Mouse (Mus musculus) erythroblast, embryonic 14.5 days (primary cell): ENCODE results near the gene Ar.

Source experiments
- GATA1 ChIP-seq: IDR thresholded peaks from 2 replicates; pipeline ENCODE4 v1.6.1; 2012; ENCODE audit warnings: low read length, inconsistent platforms, mixed read lengths
- TAL1 ChIP-seq: IDR thresholded peaks from 3 replicates; pipeline ENCODE4 v1.6.1; 2012; ENCODE audit warnings: low read length, inconsistent platforms, mixed read lengths

- TF ChIP-seq GATA1 (no peak), TAL1 (no peak)
These were observed 41.2 kb downstream of the Ar start for GRCm38 (mm10) chrX:98189759-98190158.
